Mouse (Mus musculus) A20 (cell line): ENCODE results near the gene Tesc.

Experiments used
- DNase-seq: peaks from one replicate; pipeline ENCODE4 v3.0.0-alpha.2; 2011; ENCODE audit warnings: low read depth, low spot score

Tesc gene

DNA sequence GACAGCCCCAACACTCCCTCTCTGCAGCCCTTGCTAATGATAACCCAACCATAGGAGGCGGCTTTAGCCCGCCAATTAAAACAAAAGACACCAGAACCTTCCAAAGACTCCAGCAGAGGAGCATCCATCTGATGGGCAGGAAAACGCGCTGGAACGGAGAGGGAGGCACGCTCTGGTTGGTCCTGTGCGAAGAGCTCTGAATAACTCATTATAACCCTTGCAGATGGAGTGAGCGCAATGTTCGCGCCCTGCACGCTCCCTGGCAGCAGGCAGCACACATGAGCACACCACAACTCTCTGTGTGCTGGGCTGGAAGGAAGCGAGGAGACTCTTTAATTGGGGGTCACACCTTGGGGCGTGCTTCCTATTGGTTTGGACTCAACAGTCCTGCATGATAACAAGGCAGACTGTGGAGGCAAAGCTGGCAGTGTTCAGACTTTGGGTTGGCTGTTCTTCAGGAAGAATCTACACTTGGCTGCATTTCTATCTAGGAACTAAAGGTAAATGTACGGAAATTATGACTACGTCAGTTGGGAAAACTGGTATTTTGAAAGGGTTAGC lies 45.8 kb downstream of the Tesc start:
- DNase-seq: no peak

GRCm38 (mm10) chr5:118076721-118077592 lies 49.4 kb downstream of the Tesc start:
- no peak for DNase-seq

GRCm38 (mm10) chr5:118078550-118078949 lies 51.0 kb downstream of the Tesc start:
- DNase-seq: no peak

DNA sequence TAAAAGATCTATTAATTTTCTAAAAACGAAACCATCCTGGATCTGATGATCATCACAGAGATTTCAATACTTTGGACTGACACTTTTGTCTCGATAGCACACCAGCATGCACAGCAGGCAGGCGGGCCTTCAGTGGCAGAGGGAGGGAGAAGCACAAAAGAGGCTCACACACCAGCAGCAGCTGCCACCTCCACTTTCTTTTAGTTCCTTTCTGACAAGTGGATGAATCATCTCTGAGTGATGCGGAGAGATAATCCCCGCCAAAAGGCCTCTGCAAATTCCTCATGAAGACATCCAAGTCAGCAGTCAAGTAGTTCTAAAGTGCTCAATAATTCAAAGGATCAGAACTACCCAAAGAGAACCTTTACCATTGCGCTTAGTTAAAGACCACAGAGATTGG lies 51.8 kb downstream of the Tesc start:
- DNase-seq: no peak

- peak; percentile 55 for DNase-seq
These were observed 52.3 kb downstream of the Tesc start for GRCm38 (mm10) chr5:118079839-118080250.

DNA sequence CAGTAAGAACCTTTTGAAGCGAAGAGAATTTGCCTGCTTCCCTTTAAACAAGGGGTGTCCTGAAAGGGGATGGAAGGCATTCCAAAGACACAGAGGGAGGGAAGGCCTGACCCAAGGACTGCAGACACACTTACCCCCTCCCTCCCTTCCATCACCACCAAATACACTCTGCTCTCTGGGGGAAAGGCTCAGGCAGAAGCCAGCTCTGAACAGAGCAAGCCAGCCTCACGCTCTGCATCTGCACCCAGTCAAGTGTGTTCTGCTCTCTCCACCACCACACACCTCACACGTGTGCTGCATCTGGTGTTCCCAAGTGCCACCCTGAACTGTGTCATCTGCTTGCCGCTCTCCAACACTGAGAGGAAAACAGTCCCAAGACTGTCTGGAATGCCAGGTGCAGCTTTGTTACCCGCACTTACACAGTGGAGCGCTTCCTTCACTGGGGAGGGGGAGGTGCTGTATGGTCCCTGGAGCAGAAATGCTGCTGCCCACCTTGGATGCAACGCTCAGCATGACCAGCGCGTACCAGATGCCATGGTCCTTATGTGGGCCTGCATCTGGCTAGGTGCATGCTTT lies 53.9 kb downstream of the Tesc start:
- DNase-seq: no peak

GRCm38 (mm10) chr5:118081996-118082395 lies 54.5 kb downstream of the Tesc start:
- peak; percentile 22 for DNase-seq

DNA sequence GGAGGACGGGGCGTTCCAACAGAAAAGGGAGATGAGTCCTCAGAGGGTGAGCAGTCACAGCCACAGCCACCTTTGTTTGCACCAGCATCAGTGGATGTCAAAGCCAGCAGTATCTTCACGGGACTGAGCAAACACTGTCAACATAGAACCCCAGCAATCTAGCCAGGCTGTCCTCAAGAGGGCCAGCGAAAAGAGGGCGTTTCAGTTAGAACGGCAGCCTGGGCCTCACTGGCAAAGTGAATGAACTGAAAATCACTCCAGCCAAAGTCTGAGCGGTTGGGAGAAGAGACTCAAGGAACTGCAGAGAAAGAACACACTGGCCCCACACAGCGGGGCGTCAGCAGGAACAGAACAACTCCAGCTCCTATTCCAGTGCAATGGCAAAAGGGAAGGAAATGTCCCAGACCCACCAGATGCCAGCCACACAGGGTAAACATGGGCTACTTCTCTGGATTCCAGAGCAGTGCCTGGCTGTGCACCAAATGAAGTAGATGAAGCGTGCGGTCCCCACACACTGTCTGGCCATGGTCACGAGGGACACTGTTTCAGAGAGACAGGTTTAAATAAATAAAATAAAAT lies 55.6 kb downstream of the Tesc start:
- no peak for DNase-seq

- DNase-seq: no peak
These were observed 56.7 kb downstream of the Tesc start for GRCm38 (mm10) chr5:118084171-118084727.

DNA sequence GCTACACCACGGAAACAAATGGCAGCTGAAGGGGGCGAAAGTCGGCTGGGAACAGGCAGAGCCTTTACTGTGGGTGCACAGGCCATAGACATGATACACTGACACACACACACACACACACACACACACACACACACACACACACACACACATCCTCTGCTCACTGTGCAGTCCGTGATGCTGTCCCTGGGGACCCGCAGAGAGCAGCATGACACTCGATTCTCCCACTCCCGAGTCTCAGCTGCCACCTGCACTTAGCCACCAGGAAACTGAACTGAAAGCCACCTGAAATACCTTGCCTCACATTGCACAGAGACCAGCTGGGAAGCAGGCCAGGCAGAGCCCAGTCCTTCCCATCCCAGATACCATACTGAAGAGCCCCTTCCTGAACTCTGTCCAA lies 57.8 kb downstream of the Tesc start:
- peak; percentile 66 for DNase-seq

DNA sequence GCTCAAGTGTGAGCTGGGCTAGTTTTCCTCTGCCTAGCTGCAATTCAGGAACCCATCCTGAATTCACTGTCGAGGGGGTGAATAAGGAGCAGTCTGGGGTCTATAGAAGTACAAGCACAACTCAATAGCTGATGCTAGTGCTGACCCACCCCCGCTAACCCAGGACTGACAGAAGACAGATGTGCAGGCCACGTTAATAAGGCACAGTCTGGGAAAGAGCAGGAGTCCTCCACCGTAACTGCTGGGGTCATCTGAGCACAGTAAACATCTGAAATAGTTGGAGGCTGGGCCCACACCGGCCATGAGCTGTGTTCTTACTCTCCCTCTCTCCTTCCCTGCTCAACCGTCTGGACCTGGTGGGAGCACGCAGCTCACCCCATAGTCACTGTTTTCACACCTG lies 59.4 kb downstream of the Tesc start:
- DNase-seq: no peak

- no peak for DNase-seq
These were observed 61.6 kb downstream of the Tesc start for GRCm38 (mm10) chr5:118089102-118089501.

- no peak for DNase-seq
These were observed 62.6 kb downstream of the Tesc start for GRCm38 (mm10) chr5:118090101-118090500.

DNA sequence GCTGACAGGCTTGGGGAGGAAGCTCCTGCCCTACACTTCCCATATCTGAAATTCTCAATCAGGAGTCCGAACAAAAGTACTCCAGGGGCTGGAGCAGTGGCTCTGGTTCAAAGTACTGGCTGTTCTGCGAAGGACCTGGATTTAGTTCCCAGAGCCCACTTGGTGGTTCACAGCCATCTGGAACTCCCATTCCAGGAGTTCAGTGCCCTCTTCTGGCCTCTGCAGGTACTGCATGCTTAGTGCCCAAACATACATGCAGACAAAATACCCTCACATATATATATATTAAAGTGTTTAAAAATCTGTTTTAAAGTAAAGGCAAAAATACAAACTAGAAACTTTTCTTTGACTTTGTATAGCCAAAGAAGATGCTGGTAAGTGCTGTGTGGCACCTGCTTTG lies 63.3 kb downstream of the Tesc start:
- DNase-seq: peak; percentile 46

- no peak for DNase-seq
These were observed 65.9 kb downstream of the Tesc start for GRCm38 (mm10) chr5:118093321-118094035.

- DNase-seq: no peak
These were observed 67.9 kb downstream of the Tesc start for GRCm38 (mm10) chr5:118095433-118095832.

GRCm38 (mm10) chr5:118095849-118096248 lies 68.3 kb downstream of the Tesc start:
- DNase-seq: no peak

DNA sequence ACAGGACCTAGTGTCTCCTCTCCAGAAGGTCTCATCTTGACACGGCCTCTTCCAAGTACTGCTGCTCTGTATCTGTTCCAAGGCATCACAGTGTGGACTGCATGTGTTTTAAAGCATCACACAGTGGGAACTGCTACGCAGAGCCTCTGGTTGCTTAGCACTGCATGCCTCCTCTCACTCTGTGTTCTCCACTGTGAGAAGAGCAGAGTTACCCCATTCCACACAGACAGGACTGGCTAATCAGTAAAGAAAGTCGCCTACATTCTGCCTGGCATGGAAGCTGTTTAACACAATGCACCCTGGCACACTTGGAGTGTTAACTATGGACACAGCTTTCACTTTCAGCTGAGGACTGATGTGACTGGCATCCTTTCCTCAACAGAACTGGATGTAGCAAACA lies 68.8 kb downstream of the Tesc start:
- no peak for DNase-seq

GRCm38 (mm10) chr5:118099069-118099869 lies 71.7 kb downstream of the Tesc start:
- DNase-seq: no peak

DNA sequence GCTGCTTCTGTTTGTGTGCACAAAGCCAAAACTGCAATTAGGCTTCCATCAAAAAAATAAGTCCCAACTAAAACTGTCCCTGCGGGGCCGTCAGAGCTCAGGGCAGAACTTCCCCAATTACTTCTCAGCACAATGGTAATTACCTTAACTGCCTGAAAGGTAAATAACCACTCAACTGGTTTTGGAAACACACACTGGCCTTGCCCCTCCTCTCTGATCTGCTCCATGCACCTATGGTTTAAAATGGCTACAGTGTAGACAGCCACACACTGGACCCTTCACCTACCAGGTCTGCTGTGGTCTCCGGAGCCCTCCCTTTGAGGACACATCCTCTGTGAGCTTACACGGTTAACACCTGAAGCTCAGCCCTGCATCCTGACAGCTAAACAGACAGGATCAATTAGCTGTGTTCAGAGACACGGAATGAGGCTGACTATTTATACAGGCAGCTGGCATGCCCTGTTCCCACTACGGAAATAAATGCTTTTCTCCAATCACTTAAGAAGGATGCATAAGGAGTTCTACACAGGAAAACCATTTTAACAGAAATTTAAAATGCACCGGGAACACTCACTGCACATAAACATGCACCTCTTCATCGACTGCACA lies 72.4 kb downstream of the Tesc start:
- DNase-seq: no peak
